Mouse (Mus musculus) hindbrain, embryonic 14.5 days (tissue): ENCODE data around the gene Lztr1. TPM values are rescaled to one million over a fixed set of nuclear protein-coding genes. Genes with fewer than 3 reads are reported as not detected.
A peak's percentile ranks its signal among the peaks of the same experiment; 100 is the strongest.
"Not testable (repeated sequence)": the region's sequence is repeated elsewhere in the genome, so short reads cannot be mapped to it uniquely, and the experiment has no call there.

Experiments used
- ATAC-seq: fragments of 200-750 bp; cut with Nextera tagmentation; 2 replicates; pipeline ENCODE4 v1.8.0; 2017; ENCODE audit warnings: moderate number of reproducible peaks, mild to moderate bottlenecking, moderate TSS enrichment, moderate library complexity; ENCODE audit not compliant: low FRiP score
- DNase-seq: peaks from one replicate; pipeline ENCODE4 v3.0.0-alpha.2; 2015; ENCODE audit warnings: low spot score
- H3K27ac ChIP-seq: fragments of 300-500 bp; sonication (generic); 2 replicates; pipeline ENCODE4 v1.5.1; 2014; ENCODE audit warnings: mild to moderate bottlenecking, moderate library complexity
- H3K27me3 ChIP-seq: fragments of 300-500 bp; sonication (generic); 2 replicates; pipeline ENCODE4 v1.6.1; 2014; ENCODE audit warnings: mild to moderate bottlenecking, low read length, mixed read lengths; ENCODE audit not compliant: control insufficient read depth, insufficient read depth
- H3K36me3 ChIP-seq: fragments of 300-500 bp; sonication (generic); replicated peaks from 2 replicates; pipeline ENCODE4 v1.6.1; 2014; ENCODE audit not compliant: control insufficient read depth, insufficient read depth
- H3K4me1 ChIP-seq: fragments of 300-500 bp; sonication (generic); replicated peaks from 2 replicates; pipeline ENCODE4 v1.6.1; 2014; ENCODE audit warnings: antibody characterized with exemption, low read length, mixed read lengths; ENCODE audit not compliant: control insufficient read depth, insufficient read depth
- H3K4me2 ChIP-seq: fragments of 300-500 bp; sonication (generic); replicated peaks from 2 replicates; pipeline ENCODE4 v1.6.1; 2014; ENCODE audit warnings: mild to moderate bottlenecking, moderate library complexity
- H3K4me3 ChIP-seq: fragments of 300-500 bp; sonication (generic); replicated peaks from 2 replicates; pipeline ENCODE4 v1.5.1; 2014; ENCODE audit warnings: mild to moderate bottlenecking, low read length
- H3K9ac ChIP-seq: fragments of 300-500 bp; sonication (generic); 2 replicates; pipeline ENCODE4 v1.6.1; 2014
- H3K9me3 ChIP-seq: fragments of 300-500 bp; sonication (generic); 2 replicates; pipeline ENCODE4 v1.6.1; 2016; ENCODE audit warnings: low read length; ENCODE audit not compliant: control insufficient read depth
- WGBS: fragments of 180-500 bp; shearing (Covaris S2); extraction: QIAGEN DNeasy Blood & Tissue Kit; methylation state at CpG from one replicate; pipeline ENCODE4 v1.1.7; 2014; 5-methylcytosine and 5-hydroxymethylcytosine counted together
- polyA plus RNA-seq: library from polyadenylated mRNA; unstranded; fragments of >200 nt; fragmentation: Nextera tagmentation; extraction: Ambion mirVana; gene quantifications from 2 replicates; pipeline ENCODE4 v1.2.1, GENCODE M21; 2014

Gene Lztr1
- polyA plus RNA-seq, 1 experiment from 2014 or later, result 112 TPM

DNA sequence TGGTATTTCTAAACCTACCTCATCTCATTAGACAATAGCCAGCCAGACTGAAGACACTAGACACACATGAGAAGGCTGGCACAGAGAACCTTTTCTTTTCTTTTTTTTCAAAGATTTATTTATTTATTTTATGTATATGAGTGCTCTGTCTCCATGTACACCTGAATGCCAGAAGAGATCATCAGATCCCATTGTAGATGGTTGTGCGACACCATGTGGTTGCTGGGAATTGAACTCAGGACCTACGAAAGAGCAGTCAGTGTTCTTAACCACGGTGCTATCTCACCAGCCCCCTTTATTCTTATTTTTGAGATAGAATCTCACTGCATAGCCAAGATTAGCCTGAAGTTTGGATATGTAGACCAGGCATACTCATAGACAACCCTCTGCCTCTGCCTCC, 28.1 kb downstream of the Lztr1 start:
- Histone ChIP-seq H3K27ac (no peak overlapping the region), H3K27me3 (no peaks in the 10 kb centered on the region), H3K4me3 (no peak overlapping the region), H3K9ac (no peak overlapping the region), H3K9me3 (no peaks in the 10 kb centered on the region), H3K36me3 (no peaks in the 10 kb centered on the region), H3K4me2 (no peak overlapping the region), H3K4me1 (peaks cover 4% of the 10 kb centered on the region)
- 92% methylated on average over 3 of the region's 3 CpGs for WGBS
- ATAC-seq, result no peak
- DNase-seq, result no peak

DNA sequence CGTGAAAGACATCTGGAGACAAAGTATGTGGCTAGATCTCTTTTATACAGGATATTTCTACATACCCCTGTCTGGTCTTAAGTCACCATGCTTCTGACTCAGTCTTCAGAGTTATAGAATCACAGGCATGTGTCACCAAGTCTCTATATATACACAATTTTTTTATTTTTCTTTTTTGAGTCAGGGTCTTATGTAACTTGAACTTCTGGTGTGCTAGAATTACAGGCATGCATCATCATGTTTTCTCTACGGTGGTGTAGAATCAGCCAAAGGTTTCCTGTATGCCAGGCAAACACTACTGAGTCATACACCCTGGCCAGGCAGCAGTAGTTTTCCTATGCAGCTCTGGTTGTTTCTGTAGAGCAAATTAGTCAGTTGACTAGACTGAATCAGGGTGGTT, 34.1 kb downstream of the Lztr1 start:
- DNase-seq, result no peak
- 88% methylated on average over 2 of the region's 2 CpGs for WGBS
- Histone ChIP-seq H3K9ac (no peak overlapping the region), H3K4me3 (no peak overlapping the region), H3K27ac (no peak overlapping the region), H3K4me2 (no peak overlapping the region), H3K27me3 (no peaks in the 10 kb centered on the region), H3K4me1 (no peaks in the 10 kb centered on the region), H3K36me3 (no peaks in the 10 kb centered on the region), H3K9me3 (no peaks in the 10 kb centered on the region)
- no peak for ATAC-seq

DNA sequence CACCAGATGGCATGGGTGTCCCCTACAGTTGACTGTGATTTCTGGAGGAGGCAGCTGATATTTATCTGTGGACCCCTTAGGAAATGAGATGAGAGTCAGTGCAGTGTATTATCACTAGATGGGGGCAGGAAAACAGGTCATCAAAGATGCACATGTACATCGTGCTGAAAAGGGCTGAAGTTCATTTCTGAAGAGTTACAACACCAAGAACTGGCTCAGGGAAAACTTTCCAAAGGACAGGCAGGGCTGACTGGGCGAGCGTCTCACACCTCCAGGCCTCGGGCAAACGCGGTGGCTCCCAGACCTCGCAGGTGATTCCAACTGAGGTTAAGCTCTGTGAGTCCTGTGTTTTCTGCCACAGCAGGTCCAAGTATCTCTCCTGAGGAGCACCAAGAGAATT, 44.3 kb downstream of the Lztr1 start:
- no peak overlapping the region for H3K4me2 ChIP-seq
- ATAC-seq (no peak), DNase-seq (no peak)
- H3K36me3 ChIP-seq, result no peaks in the 10 kb centered on the region
- no peak overlapping the region for H3K9ac ChIP-seq
- no peak overlapping the region for H3K27ac ChIP-seq
- 85% methylated on average over 7 of the region's 7 CpGs for WGBS
- H3K4me1 ChIP-seq, result peaks cover 5% of the 10 kb centered on the region; the same call in 1 of the 2 replicates
- H3K4me3 ChIP-seq, result no peak overlapping the region
- H3K27me3 ChIP-seq, result no peaks in the 10 kb centered on the region
- no peaks in the 10 kb centered on the region for H3K9me3 ChIP-seq

DNA sequence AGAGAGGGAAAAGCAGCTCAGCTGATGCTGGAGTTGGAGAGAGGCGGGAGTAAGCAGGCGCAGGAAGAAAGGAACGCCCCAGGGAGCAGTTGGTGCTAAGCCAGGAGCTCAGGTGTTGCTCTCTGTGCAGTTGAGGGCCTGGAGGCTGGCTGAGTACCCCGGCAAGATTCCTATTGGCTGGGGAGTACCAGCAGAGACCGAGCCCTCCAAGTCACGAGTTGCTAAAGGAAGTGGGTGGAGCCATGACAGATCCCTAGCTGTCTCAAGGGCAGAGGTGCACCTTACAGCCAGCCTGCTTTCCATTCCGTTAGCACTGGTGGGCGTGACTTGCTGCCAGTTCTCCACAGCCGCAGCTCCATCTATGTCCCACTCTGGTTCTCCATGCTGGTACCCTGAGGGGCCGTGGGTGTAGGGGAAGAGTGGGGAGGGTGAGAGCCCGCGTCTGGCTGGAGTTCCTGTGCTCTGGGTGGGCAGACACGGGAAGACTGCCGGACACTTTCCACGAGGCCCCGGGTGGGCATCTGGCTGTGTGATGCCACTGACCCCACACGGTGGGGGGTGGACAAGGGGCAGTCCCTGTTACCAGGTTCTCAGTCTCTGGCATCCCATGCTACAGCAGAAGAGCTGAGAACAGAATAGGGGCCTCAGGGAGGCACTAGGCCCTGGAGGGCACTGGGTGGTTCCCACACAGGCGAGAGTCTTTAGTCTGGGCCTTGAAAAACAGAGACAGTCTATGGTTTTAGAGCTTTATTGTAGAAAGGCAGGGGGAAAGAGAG, 45.6 kb downstream of the Lztr1 start:
- peak overlapping the region; percentile 41 for H3K4me2 ChIP-seq
- DNase-seq, result peak; percentile 49
- H3K9ac ChIP-seq, result 0 out of 2 replicates have a peak overlapping the region, but pooled peaks have one; percentile 12
- H3K27me3 ChIP-seq, result 0 out of 2 replicates have a peak, but pooled peaks cover 3% of the 10 kb centered on the region
- H3K27ac ChIP-seq, result peak overlapping the region; percentile 57; the same call in 1 of the 2 replicates
- no peaks in the 10 kb centered on the region for H3K36me3 ChIP-seq
- H3K4me3 ChIP-seq, result 0 out of 2 replicates have a peak overlapping the region, but pooled peaks have one; percentile 6
- WGBS, result 3% methylated on average over 18 of the region's 18 CpGs
- no peaks in the 10 kb centered on the region for H3K9me3 ChIP-seq
- ATAC-seq, result peak; percentile 83
- peaks cover 10% of the 10 kb centered on the region; the same call in 1 of the 2 replicates for H3K4me1 ChIP-seq

DNA sequence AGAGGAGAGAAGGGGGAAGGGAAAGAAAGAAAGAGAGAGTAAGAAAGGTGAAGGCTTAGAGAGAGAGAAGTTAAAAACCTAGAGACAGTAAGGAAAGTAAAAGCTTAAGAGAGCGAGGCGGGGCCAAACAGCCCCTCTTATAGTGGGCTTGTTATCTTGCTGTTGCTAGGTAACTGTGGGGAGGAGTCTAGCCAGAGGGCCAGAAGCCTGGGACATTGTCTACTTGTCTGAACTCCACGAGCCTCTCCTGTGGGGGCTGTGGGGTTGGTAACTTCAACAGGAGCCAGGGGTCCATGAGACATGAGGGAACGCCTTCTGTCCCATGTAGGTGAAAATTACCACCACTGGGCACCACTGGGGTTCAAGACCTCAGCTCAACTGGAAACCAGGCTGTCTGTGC, 46.2 kb downstream of the Lztr1 start:
- H3K27me3 ChIP-seq, result not testable (repeated sequence)
- 9% methylated on average over 4 of the region's 4 CpGs for WGBS

DNA sequence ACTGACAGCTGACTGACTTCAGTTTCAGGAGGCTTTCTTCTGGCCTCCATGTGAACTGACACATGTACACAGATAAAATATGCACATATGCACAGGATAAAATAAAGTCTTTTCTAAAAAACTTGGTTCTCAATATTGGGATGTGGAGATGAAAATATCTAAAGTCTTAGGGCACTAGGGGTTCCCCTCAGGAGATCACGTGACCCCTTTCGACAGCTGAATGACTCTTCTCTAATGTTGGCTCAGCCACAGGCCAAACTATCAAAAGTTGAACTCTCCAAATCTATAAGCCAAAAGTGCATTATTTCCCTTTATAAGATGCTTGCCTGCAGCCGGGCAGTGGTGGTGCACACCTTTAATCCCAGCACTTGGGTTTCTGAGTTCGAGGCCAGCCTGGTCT, 47.7 kb downstream of the Lztr1 start:
- Histone ChIP-seq H3K9me3 (no peaks in the 10 kb centered on the region), H3K36me3 (no peaks in the 10 kb centered on the region)
- WGBS, result 86% methylated on average over 4 of the region's 4 CpGs

More for the DNA sequence above, 46.2 kb downstream of the Lztr1 start:
- ATAC-seq, H3K36me3 ChIP-seq, H3K9me3 ChIP-seq, H3K9ac ChIP-seq, H3K4me1 ChIP-seq, H3K4me3 ChIP-seq, DNase-seq: not testable (repeated sequence)
- H3K4me2 ChIP-seq, result peak overlapping the region; percentile 41
- 0 out of 2 replicates have a peak overlapping the region, but pooled peaks have one; percentile 57 for H3K27ac ChIP-seq

DNA sequence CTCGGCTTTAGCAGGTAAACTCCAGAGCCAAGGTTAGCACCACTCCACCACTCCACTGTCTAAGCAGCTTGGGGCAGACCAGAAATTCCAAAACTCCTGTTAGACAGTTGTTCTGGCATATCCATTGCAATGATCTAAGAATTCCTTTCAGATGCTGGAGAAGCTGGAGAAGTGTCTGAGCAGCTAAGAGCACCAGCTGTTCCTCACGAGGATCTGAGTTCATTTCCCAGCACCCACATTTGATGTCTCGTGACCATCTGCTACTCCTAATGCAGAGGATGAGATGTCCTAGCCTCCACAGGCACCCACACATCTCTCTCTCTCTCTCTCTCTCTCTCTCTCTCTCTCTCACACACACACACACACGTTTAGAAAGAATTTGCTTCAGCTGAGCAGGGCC, 48.4 kb downstream of the Lztr1 start:
- Histone ChIP-seq H3K4me1 (peaks cover 13% of the 10 kb centered on the region; the same call in 1 of the 2 replicates), H3K9ac (no peak overlapping the region), H3K27me3 (0 out of 2 replicates have a peak, but pooled peaks cover 9% of the 10 kb centered on the region), H3K36me3 (no peaks in the 10 kb centered on the region), H3K9me3 (no peaks in the 10 kb centered on the region), H3K27ac (no peak overlapping the region), H3K4me3 (no peak overlapping the region), H3K4me2 (no peak overlapping the region)
- ATAC-seq, result no peak
- 62% methylated on average over 4 of the region's 4 CpGs for WGBS
- no peak for DNase-seq

More for the DNA sequence above, 47.7 kb downstream of the Lztr1 start:
- H3K9ac ChIP-seq, result no peak overlapping the region
- ATAC-seq (no peak), DNase-seq (no peak)
- peaks cover 10% of the 10 kb centered on the region; the same call in 1 of the 2 replicates for H3K4me1 ChIP-seq
- no peak overlapping the region for H3K4me2 ChIP-seq
- no peak overlapping the region for H3K27ac ChIP-seq
- H3K4me3 ChIP-seq, result no peak overlapping the region
- H3K27me3 ChIP-seq, result 0 out of 2 replicates have a peak, but pooled peaks cover 7% of the 10 kb centered on the region

DNA sequence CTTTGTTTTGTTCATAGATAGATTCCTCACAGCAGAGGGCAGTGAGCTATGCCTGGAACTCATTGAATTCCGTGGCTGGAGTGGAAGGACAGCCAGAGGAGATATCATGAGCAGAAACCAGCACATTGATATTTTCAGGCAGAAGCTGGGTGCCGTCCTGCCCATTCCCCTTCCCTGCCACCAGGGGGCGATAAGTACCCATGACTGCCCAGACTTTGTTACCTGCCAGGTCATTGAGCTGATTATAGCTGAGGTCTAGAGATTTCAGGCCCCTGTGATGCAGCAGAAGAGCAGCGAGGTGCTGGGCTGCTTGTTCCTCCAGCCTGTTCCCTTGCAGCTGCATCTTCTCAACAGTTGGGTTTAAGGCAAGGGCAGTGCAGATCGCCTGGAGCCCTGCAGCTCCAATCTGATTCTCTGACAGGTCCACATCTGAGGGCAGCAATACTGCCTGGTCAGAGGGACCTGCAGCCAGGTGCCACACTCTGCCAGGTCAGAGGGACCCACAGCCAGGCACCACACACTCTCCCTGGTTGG, 49.5 kb downstream of the Lztr1 start:
- 0 out of 2 replicates have a peak, but pooled peaks have one; percentile 17 for ATAC-seq
- DNase-seq, result peak; percentile 81
- H3K9ac ChIP-seq, result peak overlapping the region; percentile 2; the same call in 1 of the 2 replicates
- 0 out of 2 replicates have a peak, but pooled peaks cover 9% of the 10 kb centered on the region for H3K27me3 ChIP-seq
- H3K27ac ChIP-seq, result no peak overlapping the region
- peaks cover 16% of the 10 kb centered on the region; the same call in 1 of the 2 replicates for H3K4me1 ChIP-seq
- H3K4me2 ChIP-seq, result peak overlapping the region; percentile 29
- H3K9me3 ChIP-seq, result no peaks in the 10 kb centered on the region
- H3K36me3 ChIP-seq, result no peaks in the 10 kb centered on the region
- WGBS, result 2% methylated on average over 5 of the region's 5 CpGs
- H3K4me3 ChIP-seq, result no peak overlapping the region

DNA sequence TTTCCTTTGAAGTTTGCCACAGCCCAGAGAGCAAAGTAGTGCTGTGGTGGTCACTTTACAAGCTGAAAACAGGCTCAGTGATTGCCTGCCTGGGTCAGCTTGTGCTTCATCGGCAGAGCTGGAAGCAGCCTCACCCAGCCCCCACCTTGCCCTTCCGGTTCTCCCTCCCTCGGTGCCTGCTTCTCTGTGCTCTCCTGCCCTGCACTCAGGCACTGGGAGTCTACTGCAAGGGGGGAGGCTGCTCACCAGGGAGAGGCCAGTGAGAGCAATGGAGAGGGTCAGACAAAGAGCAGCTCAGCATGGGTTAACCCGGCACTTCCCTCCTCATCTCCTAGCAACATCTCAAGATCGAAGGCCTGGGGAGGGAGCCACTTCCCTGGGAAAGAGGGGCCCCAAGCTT, 50.3 kb downstream of the Lztr1 start:
- Histone ChIP-seq H3K9me3 (no peaks in the 10 kb centered on the region), H3K4me2 (peak overlapping the region; percentile 29), H3K4me1 (peaks cover 16% of the 10 kb centered on the region; the same call in 1 of the 2 replicates), H3K4me3 (no peak overlapping the region), H3K9ac (peak overlapping the region; percentile 2; the same call in 1 of the 2 replicates), H3K27me3 (0 out of 2 replicates have a peak, but pooled peaks cover 9% of the 10 kb centered on the region), H3K27ac (no peak overlapping the region), H3K36me3 (no peaks in the 10 kb centered on the region)
- under 1% methylated on average over 5 of the region's 5 CpGs for WGBS
- DNase-seq (no peak), ATAC-seq (no peak)
